Mouse (Mus musculus) forebrain, embryonic 11.5 days (tissue): Measurements from ENCODE around the gene Vapa. TPM values are rescaled to one million over a fixed set of nuclear protein-coding genes. Genes with fewer than 3 reads are reported as not detected.

ENCODE experiments used
- ATAC-seq: fragments of 200-750 bp; cut with Nextera tagmentation; replicated peaks from 2 replicates; pipeline ENCODE4 v1.8.0; 2017; ENCODE audit warnings: moderate TSS enrichment; ENCODE audit not compliant: low FRiP score
- DNase-seq: peaks from one replicate; pipeline ENCODE4 v3.0.0-alpha.2; 2017; ENCODE audit warnings: low spot score
- H3K27ac ChIP-seq: fragments of 300-500 bp; sonication (generic); 2 replicates; pipeline ENCODE4 v1.5.1; 2014; ENCODE audit warnings: low read depth, low read length
- H3K27me3 ChIP-seq: fragments of 300-500 bp; sonication (generic); 2 replicates; pipeline ENCODE4 v1.6.1; 2014; ENCODE audit warnings: mild to moderate bottlenecking, low read length, mixed read lengths; ENCODE audit not compliant: control insufficient read depth, insufficient read depth
- H3K36me3 ChIP-seq: fragments of 300-500 bp; sonication (generic); 2 replicates; pipeline ENCODE4 v1.6.1; 2014; ENCODE audit warnings: mild to moderate bottlenecking, low read length, moderate library complexity, mixed read lengths; ENCODE audit not compliant: control insufficient read depth, insufficient read depth
- H3K4me1 ChIP-seq: fragments of 300-500 bp; sonication (generic); replicated peaks from 2 replicates; pipeline ENCODE4 v1.6.1; 2014; ENCODE audit warnings: low read length, mixed read lengths; ENCODE audit not compliant: control insufficient read depth, insufficient read depth
- H3K4me2 ChIP-seq: fragments of 300-500 bp; sonication (generic); 2 replicates; pipeline ENCODE4 v1.6.1; 2014; ENCODE audit warnings: low read depth, mild to moderate bottlenecking, low read length, moderate library complexity, mixed read lengths; ENCODE audit not compliant: severe bottlenecking
- H3K4me3 ChIP-seq: fragments of 300-500 bp; sonication (generic); 2 replicates; pipeline ENCODE4 v1.5.1; 2014; ENCODE audit warnings: low read depth, low read length
- H3K9ac ChIP-seq: fragments of 300-500 bp; sonication (generic); 2 replicates; pipeline ENCODE4 v1.6.1; 2014; ENCODE audit warnings: low read length
- H3K9me3 ChIP-seq: fragments of 300-500 bp; sonication (generic); 2 replicates; pipeline ENCODE4 v1.6.1; 2016; ENCODE audit warnings: low read length, mixed read lengths; ENCODE audit not compliant: control insufficient read depth
- WGBS: fragments of 180-500 bp; shearing (Covaris S2); extraction: QIAGEN DNeasy Blood & Tissue Kit; methylation state at CpG from one replicate; pipeline ENCODE4 v1.1.7; 2014; 5-methylcytosine and 5-hydroxymethylcytosine counted together
- polyA plus RNA-seq: library from polyadenylated mRNA; unstranded; fragments of >200 nt; fragmentation: Nextera tagmentation; extraction: Ambion mirVana; gene quantifications from 2 replicates; pipeline ENCODE4 v1.2.1, GENCODE M21; 2014

Gene Vapa
- polyA plus RNA-seq, 1 experiment from 2014 or later = 224 TPM

GRCm38 (mm10) chr17:65604315-65604714 lies 9.0 kb downstream of the Vapa start:
- H3K4me3 ChIP-seq = no peak overlapping the region
- no peak overlapping the region for H3K9ac ChIP-seq
- H3K4me2 ChIP-seq = no peak overlapping the region
- H3K9me3 ChIP-seq = no peaks in the 10 kb centered on the region
- DNase-seq (no peak), ATAC-seq (no peak)
- H3K4me1 ChIP-seq = peaks cover 6% of the 10 kb centered on the region; the same call in 1 of the 2 replicates
- H3K27ac ChIP-seq = no peak overlapping the region
- H3K27me3 ChIP-seq = no peaks in the 10 kb centered on the region
- no peaks in the 10 kb centered on the region for H3K36me3 ChIP-seq

GRCm38 (mm10) chr17:65597857-65598486 lies 15.4 kb downstream of the Vapa start:
- H3K9ac ChIP-seq = no peak overlapping the region
- ATAC-seq (no peak), DNase-seq (no peak)
- no peak overlapping the region for H3K4me3 ChIP-seq
- no peak overlapping the region for H3K4me2 ChIP-seq
- H3K27ac ChIP-seq = no peak overlapping the region
- H3K9me3 ChIP-seq = no peaks in the 10 kb centered on the region
- 96% methylated on average over 3 of the region's 3 CpGs for WGBS
- H3K27me3 ChIP-seq = no peaks in the 10 kb centered on the region
- no peaks in the 10 kb centered on the region for H3K36me3 ChIP-seq
- H3K4me1 ChIP-seq = no peaks in the 10 kb centered on the region

- no peaks in the 10 kb centered on the region for H3K9me3 ChIP-seq
- no peaks in the 10 kb centered on the region for H3K4me1 ChIP-seq
- DNase-seq (no peak), ATAC-seq (no peak)
- 95% methylated on average over 8 of the region's 8 CpGs for WGBS
- H3K36me3 ChIP-seq = no peaks in the 10 kb centered on the region; the same call in 1 of the 2 replicates
- H3K27ac ChIP-seq = no peak overlapping the region
- no peak overlapping the region for H3K4me2 ChIP-seq
- H3K4me3 ChIP-seq = no peak overlapping the region
- no peak overlapping the region for H3K9ac ChIP-seq
- no peaks in the 10 kb centered on the region for H3K27me3 ChIP-seq
Observed at GRCm38 (mm10) chr17:65594687-65595086, 18.7 kb downstream of the Vapa start.

DNA sequence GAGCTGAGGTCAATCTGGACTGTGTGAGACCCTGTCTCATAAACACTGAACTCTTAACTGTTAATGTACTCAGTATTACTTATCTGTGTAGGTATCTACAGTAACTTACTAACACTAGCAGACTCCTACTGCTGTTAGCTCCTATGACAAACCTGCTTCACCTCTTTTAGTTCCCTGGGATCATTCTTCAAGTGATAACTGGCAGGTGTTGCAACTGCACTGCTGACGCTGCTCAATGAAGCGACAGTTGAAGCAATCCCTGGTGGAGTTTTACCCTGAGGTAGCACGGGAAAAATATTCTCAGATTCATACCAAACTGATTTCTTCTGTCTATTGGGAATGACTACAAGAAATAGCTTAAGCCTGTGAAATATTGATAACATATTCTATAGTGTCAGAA lies 26.5 kb downstream of the Vapa start:
- WGBS = 95% methylated on average over 3 of the region's 3 CpGs
- no peak overlapping the region for H3K9ac ChIP-seq
- no peaks in the 10 kb centered on the region; the same call in 1 of the 2 replicates for H3K36me3 ChIP-seq

GRCm38 (mm10) chr17:65581440-65581839 lies 31.9 kb downstream of the Vapa start:
- peaks cover 3% of the 10 kb centered on the region; the same call in 1 of the 2 replicates for H3K36me3 ChIP-seq
- 98% methylated on average over 5 of the region's 5 CpGs for WGBS

More for the DNA sequence above, 26.5 kb downstream of the Vapa start:
- no peak for DNase-seq
- no peaks in the 10 kb centered on the region for H3K9me3 ChIP-seq
- H3K27ac ChIP-seq = no peak overlapping the region
- H3K4me2 ChIP-seq = no peak overlapping the region
- no peak for ATAC-seq
- H3K4me3 ChIP-seq = no peak overlapping the region
- no peaks in the 10 kb centered on the region for H3K4me1 ChIP-seq
- no peaks in the 10 kb centered on the region for H3K27me3 ChIP-seq

DNA sequence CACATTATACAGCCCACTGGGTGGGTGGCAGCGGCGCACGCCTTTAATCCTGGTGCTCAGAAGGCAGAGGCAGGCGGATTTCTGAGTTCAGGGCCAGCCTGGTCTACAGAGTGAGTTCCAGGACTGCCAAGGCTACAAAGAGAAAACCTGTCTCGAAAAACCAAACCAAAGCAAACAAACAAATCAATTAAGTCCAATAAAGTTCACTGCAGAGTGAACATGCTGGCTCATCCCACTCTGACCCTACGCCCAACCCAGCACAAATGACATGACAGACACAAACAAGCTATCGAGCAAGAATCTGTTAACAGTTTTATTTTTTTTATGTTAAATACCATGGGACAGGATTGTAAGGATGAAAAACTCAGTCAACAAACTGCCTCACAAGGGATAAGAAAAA lies 33.6 kb downstream of the Vapa start:
- peaks cover 3% of the 10 kb centered on the region; the same call in 1 of the 2 replicates for H3K36me3 ChIP-seq
- H3K9ac ChIP-seq = no peak overlapping the region
- no peak overlapping the region for H3K4me2 ChIP-seq
- 94% methylated on average over 7 of the region's 7 CpGs for WGBS
- H3K27me3 ChIP-seq = no peaks in the 10 kb centered on the region
- H3K9me3 ChIP-seq = no peaks in the 10 kb centered on the region
- no peak overlapping the region for H3K4me3 ChIP-seq
- no peak overlapping the region for H3K27ac ChIP-seq
- ATAC-seq = no peak
- no peaks in the 10 kb centered on the region for H3K4me1 ChIP-seq
- DNase-seq = no peak

More at GRCm38 (mm10) chr17:65581440-65581839, 31.9 kb downstream of the Vapa start:
- H3K27ac ChIP-seq = no peak overlapping the region
- no peak overlapping the region for H3K4me3 ChIP-seq
- ATAC-seq (no peak), DNase-seq (no peak)
- H3K9ac ChIP-seq = no peak overlapping the region
- no peaks in the 10 kb centered on the region for H3K4me1 ChIP-seq
- H3K9me3 ChIP-seq = no peaks in the 10 kb centered on the region
- no peak overlapping the region for H3K4me2 ChIP-seq
- no peaks in the 10 kb centered on the region for H3K27me3 ChIP-seq

- no peaks in the 10 kb centered on the region for H3K9me3 ChIP-seq
- ATAC-seq (0 out of 2 replicates have a peak, but pooled peaks have one; percentile 48), DNase-seq (no peak)
- no peak overlapping the region for H3K9ac ChIP-seq
- no peaks in the 10 kb centered on the region for H3K27me3 ChIP-seq
- no peak overlapping the region for H3K27ac ChIP-seq
- no peaks in the 10 kb centered on the region for H3K4me1 ChIP-seq
- no peaks in the 10 kb centered on the region; the same call in 1 of the 2 replicates for H3K36me3 ChIP-seq
- no peak overlapping the region for H3K4me3 ChIP-seq
- WGBS = 87% methylated on average over 1 of the region's 1 CpGs
- H3K4me2 ChIP-seq = no peak overlapping the region
Observed at GRCm38 (mm10) chr17:65575339-65575738, 38.0 kb downstream of the Vapa start.

GRCm38 (mm10) chr17:65574850-65575249 lies 38.5 kb downstream of the Vapa start:
- Histone ChIP-seq H3K4me2 (no peak overlapping the region), H3K9ac (no peak overlapping the region), H3K27me3 (no peaks in the 10 kb centered on the region), H3K4me1 (no peaks in the 10 kb centered on the region), H3K4me3 (no peak overlapping the region), H3K36me3 (no peaks in the 10 kb centered on the region; the same call in 1 of the 2 replicates), H3K27ac (no peak overlapping the region), H3K9me3 (no peaks in the 10 kb centered on the region)
- WGBS = 89% methylated on average over 8 of the region's 8 CpGs
- no peak for ATAC-seq
- DNase-seq = no peak

DNA sequence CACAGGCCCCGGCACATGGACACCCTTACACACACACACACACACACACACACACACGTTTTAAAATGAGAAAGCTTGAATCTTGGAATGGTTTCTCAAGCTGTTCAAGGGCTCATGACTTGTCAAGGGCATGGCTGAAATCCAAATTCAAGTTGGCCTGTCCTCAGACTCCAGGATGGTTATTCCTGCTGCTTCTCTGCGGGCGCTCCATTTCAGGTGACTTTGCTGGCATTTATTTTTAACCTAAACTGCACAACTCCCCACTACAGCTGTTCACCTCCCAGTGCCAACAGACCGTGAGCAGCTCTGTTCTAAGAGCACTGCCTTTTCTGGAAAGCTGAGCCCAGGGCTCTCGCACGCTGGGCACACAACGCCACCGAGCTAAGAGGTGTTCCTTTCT lies 41.5 kb downstream of the Vapa start:
- no peak overlapping the region for H3K4me2 ChIP-seq
- H3K9me3 ChIP-seq = no peaks in the 10 kb centered on the region
- H3K36me3 ChIP-seq = no peaks in the 10 kb centered on the region
- WGBS = 94% methylated on average over 9 of the region's 9 CpGs
- no peak overlapping the region for H3K9ac ChIP-seq
- ATAC-seq = no peak
- H3K4me1 ChIP-seq = no peaks in the 10 kb centered on the region
- H3K27me3 ChIP-seq = no peaks in the 10 kb centered on the region
- H3K4me3 ChIP-seq = no peak overlapping the region
- H3K27ac ChIP-seq = no peak overlapping the region
- no peak for DNase-seq
